Mouse (Mus musculus) limb, embryonic 14.5 days (tissue): ENCODE results near the gene Serbp1. TPM values are rescaled to one million over a fixed set of nuclear protein-coding genes. Genes with fewer than 3 reads are reported as not detected.

ENCODE experiments used
- ATAC-seq: fragments of 200-750 bp; cut with Nextera tagmentation; 2 replicates; pipeline ENCODE4 v1.8.0; 2017; ENCODE audit warnings: low read depth, moderate number of reproducible peaks, moderate TSS enrichment; ENCODE audit not compliant: low FRiP score
- DNase-seq: peaks from one replicate; pipeline ENCODE4 v3.0.0-alpha.2; 2015; ENCODE audit warnings: low spot score
- H3K27ac ChIP-seq: fragments of 300-500 bp; sonication (generic); replicated peaks from 2 replicates; pipeline ENCODE4 v1.5.1; 2014; ENCODE audit warnings: low read depth, mild to moderate bottlenecking, low read length, moderate library complexity, mixed read lengths
- H3K27me3 ChIP-seq: fragments of 300-500 bp; sonication (generic); 2 replicates; pipeline ENCODE4 v1.6.1; 2014; ENCODE audit warnings: low read length, mixed read lengths; ENCODE audit not compliant: control insufficient read depth, insufficient read depth
- H3K36me3 ChIP-seq: fragments of 300-500 bp; sonication (generic); 2 replicates; pipeline ENCODE4 v1.6.1; 2014; ENCODE audit warnings: mild to moderate bottlenecking, low read length, moderate library complexity, mixed read lengths; ENCODE audit not compliant: control insufficient read depth, insufficient read depth
- H3K4me1 ChIP-seq: fragments of 300-500 bp; sonication (generic); 2 replicates; pipeline ENCODE4 v1.6.1; 2014; ENCODE audit warnings: antibody characterized with exemption, low read length, mixed read lengths; ENCODE audit not compliant: control insufficient read depth, insufficient read depth
- H3K4me2 ChIP-seq: fragments of 300-500 bp; sonication (generic); replicated peaks from 2 replicates; pipeline ENCODE4 v1.6.1; 2014; ENCODE audit warnings: low read depth, mild to moderate bottlenecking, low read length, moderate library complexity; ENCODE audit not compliant: severe bottlenecking
- H3K4me3 ChIP-seq: fragments of 300-500 bp; sonication (generic); replicated peaks from 2 replicates; pipeline ENCODE4 v1.5.1; 2014; ENCODE audit warnings: low read length
- H3K9ac ChIP-seq: fragments of 300-500 bp; sonication (generic); 2 replicates; pipeline ENCODE4 v1.6.1; 2014; ENCODE audit warnings: mild to moderate bottlenecking, low read depth, low read length, moderate library complexity; ENCODE audit not compliant: severe bottlenecking
- H3K9me3 ChIP-seq: fragments of 300-500 bp; sonication (generic); 2 replicates; pipeline ENCODE4 v1.6.1; 2016; ENCODE audit warnings: low read length; ENCODE audit not compliant: control insufficient read depth
- POLR2A ChIP-seq: fragments of 200-500 bp; IDR thresholded peaks from 2 replicates; pipeline ENCODE4 v1.8.0; 2012; ENCODE audit warnings: inconsistent platforms, mild to moderate bottlenecking, moderate library complexity, borderline replicate concordance; ENCODE audit not compliant: insufficient read depth, insufficient read length; ENCODE audit errors: extremely low read depth
- WGBS: fragments of 180-500 bp; shearing (Covaris S2); extraction: QIAGEN DNeasy Blood & Tissue Kit; methylation state at CpG from one replicate; pipeline ENCODE4 v1.1.7; 2014; 5-methylcytosine and 5-hydroxymethylcytosine counted together
- polyA plus RNA-seq, 2 experiments: library from polyadenylated mRNA; depleted of rRNA in 1 of 2; stranded (reverse) in 1 of 2; unstranded in 1 of 2; fragments of >200 nt; fragmentation: Nextera tagmentation in 1 of 2; extraction: Ambion mirVana in 1 of 2; gene quantifications; 2 replicates each; pipeline versions ENCODE4 v1.2.1 to v1.2.3; 2012 to 2014

Gene Serbp1
- polyA plus RNA-seq, 2 experiments: 465 to 481 TPM

DNA sequence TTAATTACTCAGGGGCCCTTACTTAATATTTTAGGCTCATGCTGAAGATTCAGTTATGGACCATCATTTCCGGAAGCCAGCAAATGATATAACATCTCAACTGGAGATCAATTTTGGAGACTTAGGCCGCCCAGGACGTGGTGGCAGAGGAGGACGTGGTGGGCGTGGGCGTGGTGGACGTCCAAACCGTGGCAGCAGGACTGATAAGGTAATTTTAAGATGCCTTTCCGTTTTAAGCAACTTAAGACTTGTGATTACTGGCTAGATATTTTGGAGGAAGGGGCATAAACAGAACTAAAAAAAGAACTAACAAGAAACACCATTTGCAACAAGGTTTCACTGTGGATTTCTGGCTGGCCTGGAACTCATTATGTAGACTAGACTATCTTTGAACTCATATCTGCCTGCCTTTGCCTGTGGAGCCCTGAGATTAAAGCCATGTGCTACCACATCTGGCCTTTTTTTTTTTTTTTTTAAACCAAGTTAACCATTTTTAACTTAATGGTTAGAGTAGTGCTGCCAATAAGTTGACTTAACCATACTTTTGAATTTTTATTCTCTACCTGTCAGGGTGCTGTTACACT lies 43.7 kb downstream of the Serbp1 start:
- no peak overlapping the region for H3K4me2 ChIP-seq
- peaks cover 67% of the 10 kb centered on the region for H3K36me3 ChIP-seq
- WGBS: 62% methylated on average over 9 of the region's 9 CpGs
- H3K4me1 ChIP-seq: no peaks in the 10 kb centered on the region
- no peak overlapping the region for H3K27ac ChIP-seq
- H3K9ac ChIP-seq: no peak overlapping the region
- no peak for DNase-seq
- TF ChIP-seq POLR2A: no peak
- H3K4me3 ChIP-seq: no peak overlapping the region
- ATAC-seq: no peak
- H3K9me3 ChIP-seq: no peaks in the 10 kb centered on the region
- no peaks in the 10 kb centered on the region for H3K27me3 ChIP-seq

GRCm38 (mm10) chr6:67282897-67283296 lies 44.9 kb downstream of the Serbp1 start:
- Histone ChIP-seq H3K27ac (no peak overlapping the region), H3K4me1 (no peaks in the 10 kb centered on the region), H3K36me3 (peaks cover 64% of the 10 kb centered on the region), H3K4me3 (no peak overlapping the region), H3K9ac (no peak overlapping the region), H3K9me3 (no peaks in the 10 kb centered on the region), H3K4me2 (no peak overlapping the region), H3K27me3 (no peaks in the 10 kb centered on the region)
- WGBS: 91% methylated on average over 1 of the region's 1 CpGs
- DNase-seq: no peak
- ATAC-seq: no peak
- TF ChIP-seq POLR2A: no peak

DNA sequence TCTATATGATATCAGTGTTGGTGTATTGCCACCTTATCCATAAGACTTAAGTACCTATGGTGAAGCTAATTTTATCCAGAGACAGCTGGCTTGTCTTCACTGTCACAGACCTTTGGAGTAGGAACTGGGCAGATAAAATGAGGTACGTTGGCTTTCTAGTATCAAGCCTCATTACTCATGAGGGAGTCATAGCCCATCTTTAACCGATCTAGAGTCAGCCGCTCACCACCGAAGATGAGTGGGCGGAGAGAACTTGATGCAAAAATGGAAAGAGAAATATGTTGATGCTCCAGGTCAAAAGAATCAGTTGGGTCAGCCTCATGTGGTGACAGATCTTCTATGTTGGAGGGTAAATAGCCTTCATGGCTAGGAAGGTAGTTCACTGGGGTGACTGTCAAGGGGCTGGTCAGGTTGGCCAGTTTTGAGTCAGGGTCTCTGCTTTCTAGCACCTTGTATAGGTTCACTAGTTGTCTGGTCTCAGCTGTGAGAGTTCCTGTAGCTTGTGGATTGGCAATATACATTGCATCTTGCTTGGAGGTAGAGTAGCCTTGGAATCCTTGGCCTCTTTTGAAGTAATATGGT lies 54.2 kb downstream of the Serbp1 start:
- H3K36me3 ChIP-seq: peaks cover 13% of the 10 kb centered on the region
- WGBS: 86% methylated on average over 5 of the region's 5 CpGs
- no peak for DNase-seq

GRCm38 (mm10) chr6:67296126-67296525 lies 58.1 kb downstream of the Serbp1 start:
- H3K4me1 ChIP-seq: no peaks in the 10 kb centered on the region
- no peaks in the 10 kb centered on the region for H3K9me3 ChIP-seq
- no peak overlapping the region for H3K4me3 ChIP-seq
- 57% methylated on average over 5 of the region's 5 CpGs for WGBS
- H3K36me3 ChIP-seq: no peaks in the 10 kb centered on the region
- no peaks in the 10 kb centered on the region for H3K27me3 ChIP-seq
- no peak overlapping the region for H3K9ac ChIP-seq
- ATAC-seq (no peak), DNase-seq (no peak)
- no peak overlapping the region for H3K27ac ChIP-seq
- TF ChIP-seq POLR2A: no peak
- H3K4me2 ChIP-seq: no peak overlapping the region

More for the DNA sequence above, 54.2 kb downstream of the Serbp1 start:
- no peak for ATAC-seq
- Histone ChIP-seq H3K4me3 (no peak overlapping the region), H3K4me1 (no peaks in the 10 kb centered on the region), H3K9ac (no peak overlapping the region), H3K9me3 (no peaks in the 10 kb centered on the region), H3K27ac (no peak overlapping the region), H3K4me2 (no peak overlapping the region), H3K27me3 (no peaks in the 10 kb centered on the region)
- no peak for TF ChIP-seq POLR2A

- H3K9me3 ChIP-seq: no peaks in the 10 kb centered on the region
- ATAC-seq (no peak), DNase-seq (no peak)
- H3K9ac ChIP-seq: no peak overlapping the region
- H3K4me3 ChIP-seq: no peak overlapping the region
- H3K36me3 ChIP-seq: no peaks in the 10 kb centered on the region
- no peak for TF ChIP-seq POLR2A
- no peaks in the 10 kb centered on the region for H3K27me3 ChIP-seq
- no peak overlapping the region for H3K27ac ChIP-seq
- no peaks in the 10 kb centered on the region for H3K4me1 ChIP-seq
- no peak overlapping the region for H3K4me2 ChIP-seq
- WGBS: 82% methylated on average over 5 of the region's 5 CpGs
Observed at GRCm38 (mm10) chr6:67298742-67299141, 60.8 kb downstream of the Serbp1 start.
